Mouse (Mus musculus): ENCODE data around the gene Ceacam18. TPM values are rescaled to one million over a fixed set of nuclear protein-coding genes. Genes with fewer than 3 reads are reported as not detected.
A peak's percentile ranks its signal among the peaks of the same experiment; 100 is the strongest.
"Not testable (repeated sequence)": the region's sequence is repeated elsewhere in the genome, so short reads cannot be mapped to it uniquely, and the experiment has no call there.

Ceacam18 gene
- polyA plus RNA-seq, 1 experiment from 2014 or later: 1.1 TPM

- H3K9ac ChIP-seq: no peak overlapping the region; the same call in 1 of the 2 replicates
- H3K36me3 ChIP-seq: peaks cover 13% of the 10 kb centered on the region
- ATAC-seq (ENCODE audit: insufficient read depth, low FRiP score, low read depth): peak; percentile 24
Measured at GRCm38 (mm10) chr7:43671064-43671808, 36.7 kb downstream of the Ceacam18 start.

GRCm38 (mm10) chr7:43671809-43672580, 37.5 kb downstream of the Ceacam18 start, which contains the start of gene Ctu1:
Gene Ctu1, plus strand, starts transcription at chr7:43672016.
- WGBS: under 1% methylated on average over 26 of the region's 26 CpGs
- ATAC-seq (ENCODE audit: insufficient read depth, low FRiP score, low read depth): peak; percentile 93
- no peaks in the 10 kb centered on the region for H3K27me3 ChIP-seq (replicated peaks)
- peak within 1 kb of the TSS; percentile 63 for H3K9ac ChIP-seq
- 0 out of 2 replicates have a peak, but pooled peaks cover 7% of the 10 kb centered on the region for H3K4me1 ChIP-seq
- H3K4me2 ChIP-seq: peak within 1 kb of the TSS; percentile 65
- H3K36me3 ChIP-seq: peaks cover 20% of the 10 kb centered on the region
- no peaks in the 10 kb centered on the region for H3K9me3 ChIP-seq
- H3K4me3 ChIP-seq (replicated peaks): peak within 1 kb of the TSS; percentile 76
- H3K27ac ChIP-seq: peak within 1 kb of the TSS; percentile 65

More at GRCm38 (mm10) chr7:43671064-43671808, 36.7 kb downstream of the Ceacam18 start:
- peak overlapping the region; percentile 76 for H3K4me3 ChIP-seq (replicated peaks)
- 63% methylated on average over 11 of the region's 11 CpGs for WGBS
- no peaks in the 10 kb centered on the region for H3K27me3 ChIP-seq (replicated peaks)
- H3K4me1 ChIP-seq: 0 out of 2 replicates have a peak, but pooled peaks cover 7% of the 10 kb centered on the region
- peak overlapping the region; percentile 65 for H3K4me2 ChIP-seq
- H3K27ac ChIP-seq: peak overlapping the region; percentile 65
- no peaks in the 10 kb centered on the region for H3K9me3 ChIP-seq

- H3K36me3 ChIP-seq: peaks cover 28% of the 10 kb centered on the region
- ATAC-seq (ENCODE audit: insufficient read depth, low FRiP score, low read depth): no peak
- H3K27me3 ChIP-seq (replicated peaks): no peaks in the 10 kb centered on the region
- H3K9ac ChIP-seq: peak overlapping the region; percentile 63
- 6% methylated on average over 10 of the region's 10 CpGs for WGBS
- H3K9me3 ChIP-seq: no peaks in the 10 kb centered on the region
- H3K27ac ChIP-seq: peak overlapping the region; percentile 55
- 0 out of 2 replicates have a peak, but pooled peaks cover 7% of the 10 kb centered on the region for H3K4me1 ChIP-seq
- peak overlapping the region; percentile 65 for H3K4me2 ChIP-seq
- H3K4me3 ChIP-seq (replicated peaks): peak overlapping the region; percentile 76
Measured at GRCm38 (mm10) chr7:43672581-43673260, 38.2 kb downstream of the Ceacam18 start.

DNA sequence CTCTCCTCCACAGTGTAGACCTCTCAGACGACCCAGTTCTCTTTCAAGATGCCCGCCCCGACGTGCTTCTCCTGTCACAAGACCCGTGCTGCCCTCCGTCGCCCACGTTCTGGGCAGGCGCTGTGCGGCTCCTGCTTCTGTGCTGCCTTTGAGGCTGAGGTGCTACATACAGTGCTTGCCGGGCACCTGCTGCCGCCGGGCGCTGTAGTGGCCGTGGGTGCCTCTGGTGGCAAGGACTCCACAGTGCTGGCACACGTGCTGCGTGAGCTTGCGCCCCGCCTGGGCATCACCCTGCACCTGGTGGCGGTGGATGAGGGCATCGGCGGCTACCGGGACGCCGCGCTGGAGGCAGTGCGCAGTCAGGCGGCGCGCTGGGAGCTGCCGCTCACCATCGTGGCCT, 40.6 kb downstream of the Ceacam18 start:
- 91% methylated on average over 32 of the region's 32 CpGs for WGBS
- H3K36me3 ChIP-seq: peaks cover 35% of the 10 kb centered on the region
- H3K4me1 ChIP-seq: 0 out of 2 replicates have a peak, but pooled peaks cover 7% of the 10 kb centered on the region
- H3K9ac ChIP-seq: no peak overlapping the region
- no peak overlapping the region for H3K4me3 ChIP-seq (replicated peaks)
- no peaks in the 10 kb centered on the region for H3K27me3 ChIP-seq (replicated peaks)
- no peak overlapping the region for H3K4me2 ChIP-seq
- no peak for ATAC-seq (ENCODE audit: insufficient read depth, low FRiP score, low read depth)
- no peak overlapping the region for H3K27ac ChIP-seq
- H3K9me3 ChIP-seq: no peaks in the 10 kb centered on the region

DNA sequence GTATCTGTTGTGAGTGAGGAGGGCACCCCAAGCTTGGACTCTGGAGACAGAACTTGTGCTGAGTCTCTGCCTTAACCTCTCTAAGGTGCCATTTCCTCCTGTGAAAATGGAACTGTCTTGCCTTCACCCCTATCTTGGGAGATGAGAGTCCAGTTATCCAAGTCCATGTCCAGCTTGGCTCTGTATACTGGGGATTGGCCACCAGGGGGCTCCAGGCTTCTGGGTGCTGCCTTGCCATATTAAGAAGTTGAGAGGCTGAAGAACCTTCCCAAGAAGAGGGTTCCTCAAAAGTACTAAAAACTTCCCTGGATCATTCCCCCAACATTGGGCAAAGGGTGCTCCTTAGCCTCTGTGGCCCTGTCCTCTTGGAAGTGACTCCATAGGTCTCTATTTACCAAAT, 44.0 kb downstream of the Ceacam18 start:
- no peak overlapping the region for H3K27ac ChIP-seq
- no peaks in the 10 kb centered on the region for H3K27me3 ChIP-seq (replicated peaks)
- no peak overlapping the region for H3K4me3 ChIP-seq (replicated peaks)
- H3K36me3 ChIP-seq: peaks cover 35% of the 10 kb centered on the region
- ATAC-seq (ENCODE audit: insufficient read depth, low FRiP score, low read depth): no peak
- no peak overlapping the region for H3K4me2 ChIP-seq
- H3K9me3 ChIP-seq: no peaks in the 10 kb centered on the region
- no peaks in the 10 kb centered on the region for H3K4me1 ChIP-seq
- no peak overlapping the region for H3K9ac ChIP-seq

- Histone ChIP-seq H3K9me3 (no peaks in the 10 kb centered on the region), H3K9ac (no peak overlapping the region), H3K36me3 (peaks cover 25% of the 10 kb centered on the region), H3K4me1 (no peaks in the 10 kb centered on the region), H3K4me3 (replicated peaks) (no peak overlapping the region), H3K27me3 (replicated peaks) (no peaks in the 10 kb centered on the region), H3K4me2 (no peak overlapping the region), H3K27ac (no peak overlapping the region)
- WGBS: 21% methylated on average over 5 of the region's 5 CpGs
- peak; percentile 45 for ATAC-seq (ENCODE audit: insufficient read depth, low FRiP score, low read depth)
Measured at GRCm38 (mm10) chr7:43680960-43681359, 46.5 kb downstream of the Ceacam18 start.

DNA sequence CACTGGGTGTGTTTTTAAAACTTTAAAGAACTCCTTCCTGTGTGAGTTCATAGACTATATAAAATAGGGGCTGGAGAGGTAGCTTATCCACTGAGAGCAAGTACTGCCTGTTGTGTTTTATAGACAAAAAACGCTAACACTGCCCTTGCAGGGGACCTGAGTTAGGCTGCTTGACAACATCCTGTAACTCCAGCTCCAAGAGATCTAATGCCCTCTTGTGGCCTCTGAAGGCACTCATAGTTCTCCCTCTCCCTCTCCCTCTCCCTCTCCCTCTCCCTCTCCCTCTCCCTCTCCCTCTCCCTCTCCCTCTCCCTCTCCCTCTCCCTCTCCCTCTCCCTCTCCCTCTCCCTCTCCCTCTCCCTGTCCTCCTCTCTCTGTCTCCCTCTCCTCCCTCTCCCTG, 48.0 kb downstream of the Ceacam18 start:
- H3K4me2 ChIP-seq; ATAC-seq (ENCODE audit: insufficient read depth, low FRiP score, low read depth); H3K27ac ChIP-seq; H3K27me3 ChIP-seq (replicated peaks); H3K9ac ChIP-seq; H3K36me3 ChIP-seq; H3K4me1 ChIP-seq; H3K4me3 ChIP-seq (replicated peaks); H3K9me3 ChIP-seq: not testable (repeated sequence)
- 5% methylated on average over 1 of the region's 1 CpGs for WGBS

- no peaks in the 10 kb centered on the region for H3K27me3 ChIP-seq (replicated peaks)
- WGBS: 49% methylated on average over 7 of the region's 7 CpGs
- H3K9me3 ChIP-seq: no peaks in the 10 kb centered on the region
- H3K9ac ChIP-seq: no peak overlapping the region
- no peak for ATAC-seq (ENCODE audit: insufficient read depth, low FRiP score, low read depth)
- H3K36me3 ChIP-seq: no peaks in the 10 kb centered on the region
- H3K4me2 ChIP-seq: no peak overlapping the region
- no peak overlapping the region for H3K27ac ChIP-seq
- no peak overlapping the region for H3K4me3 ChIP-seq (replicated peaks)
- no peaks in the 10 kb centered on the region for H3K4me1 ChIP-seq
Measured at GRCm38 (mm10) chr7:43685088-43685487, 50.6 kb downstream of the Ceacam18 start.

DNA sequence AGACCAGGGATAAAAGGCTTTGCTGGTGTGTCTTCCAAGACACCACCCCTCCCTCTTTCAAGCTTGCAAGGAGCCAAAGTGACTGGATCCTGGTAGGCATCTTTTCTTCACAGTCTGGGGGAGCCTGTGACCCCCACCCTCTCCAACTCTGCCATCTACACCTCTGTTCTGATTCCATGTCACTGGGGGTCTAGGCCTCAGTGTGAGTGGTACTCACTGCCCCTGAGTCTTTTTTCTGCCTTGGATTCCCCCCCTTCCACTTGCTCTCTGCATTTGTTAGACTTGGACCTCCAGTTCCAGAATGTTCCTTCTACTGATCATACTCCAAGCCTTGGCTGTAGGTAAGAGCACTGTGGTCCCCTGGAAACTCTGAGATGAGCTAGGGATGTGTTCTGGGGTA, 55.6 kb downstream of the Ceacam18 start, which contains the start of gene Klk14:
TSS of gene Klk14 (plus strand) at position 301 of the 400 bp plus-strand sequence.
- Histone ChIP-seq H3K4me1 (no peaks in the 10 kb centered on the region), H3K4me2 (no peak within 1 kb of the TSS), H3K27ac (no peak within 1 kb of the TSS), H3K9ac (no peak within 1 kb of the TSS), H3K9me3 (no peaks in the 10 kb centered on the region), H3K27me3 (replicated peaks) (no peaks in the 10 kb centered on the region), H3K4me3 (replicated peaks) (no peak within 1 kb of the TSS), H3K36me3 (no peaks in the 10 kb centered on the region)
- no peak for ATAC-seq (ENCODE audit: insufficient read depth, low FRiP score, low read depth)

All from stomach, embryonic 15.5 days (tissue).